Mouse (Mus musculus): Measurements from ENCODE around the gene Gpr132.

The Gpr132 gene

DNA sequence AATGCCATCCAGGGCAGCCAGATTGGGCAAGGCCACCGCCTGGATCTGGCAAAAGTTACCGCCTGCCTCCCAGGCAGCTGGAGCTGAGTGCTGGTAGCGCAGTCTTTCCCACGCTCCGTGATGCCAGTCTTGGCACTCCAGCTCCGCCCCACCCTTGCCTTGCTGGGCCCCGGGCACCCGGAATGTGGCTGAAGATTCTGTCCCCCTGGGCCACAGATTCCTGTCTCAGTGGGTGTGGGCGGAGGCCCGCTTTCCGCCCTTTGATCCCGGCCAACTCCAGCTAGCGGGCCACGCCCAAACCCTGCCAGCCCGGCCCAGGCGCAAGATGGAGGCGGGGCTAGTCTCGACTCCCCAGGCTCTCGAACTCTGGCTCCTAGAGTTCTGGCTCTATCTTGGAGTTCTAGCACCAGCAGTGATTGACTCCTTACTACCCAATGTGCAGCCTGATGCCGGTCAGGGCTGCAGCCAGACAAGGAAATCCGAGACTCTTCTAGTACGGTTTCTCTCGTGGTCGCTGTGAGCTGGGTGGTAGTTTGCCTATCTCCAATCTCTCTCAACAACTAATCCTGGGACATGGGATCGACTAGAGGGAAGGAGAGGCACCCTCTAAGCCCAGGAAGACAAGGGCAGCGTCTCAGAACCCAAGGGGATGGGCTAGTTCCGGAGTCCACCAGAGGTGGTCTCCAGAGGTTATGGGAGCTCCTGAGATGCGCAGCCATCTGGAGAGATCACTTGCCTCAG is 8.5 kb upstream of the Gpr132 start:
- DNase-seq: peak; percentile 83

DNA sequence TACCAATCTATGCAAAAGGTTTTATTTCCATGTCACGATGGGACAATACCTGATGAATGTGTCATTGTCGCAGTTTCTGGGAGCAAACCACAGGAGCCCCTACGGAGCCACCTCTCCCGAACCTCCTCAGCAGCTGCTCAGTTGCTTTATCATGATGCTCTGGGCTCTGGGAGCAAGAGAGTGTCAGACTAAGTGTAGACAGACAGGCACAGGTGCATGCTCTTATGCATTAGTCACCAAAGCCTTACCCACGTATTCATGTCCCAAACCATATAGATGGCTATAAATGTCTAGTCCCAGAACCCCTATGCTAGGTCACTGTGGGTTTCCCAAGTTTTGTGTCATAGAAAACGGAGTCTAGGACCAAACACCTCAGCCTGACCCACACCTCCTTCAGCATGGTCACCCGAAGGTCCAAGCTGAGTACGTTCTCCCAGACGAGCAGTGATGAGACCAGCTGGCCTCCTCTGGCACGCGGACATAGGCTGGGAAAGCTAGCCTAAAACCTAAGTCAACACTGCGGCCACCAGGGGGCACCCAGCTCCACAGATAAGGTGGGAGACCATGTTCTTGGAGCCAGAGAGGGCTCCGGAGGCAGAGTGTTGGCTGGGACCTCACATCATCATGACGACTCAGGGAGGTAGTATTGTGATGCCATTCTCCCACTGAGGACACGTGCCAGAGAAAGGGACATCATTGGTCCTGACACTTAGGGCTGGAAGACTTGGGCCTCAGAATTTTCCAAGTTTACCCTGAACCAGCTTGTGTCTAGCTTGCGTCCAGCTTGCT is 7.4 kb upstream of the Gpr132 start:
- peak; percentile 91 for DNase-seq

DNA sequence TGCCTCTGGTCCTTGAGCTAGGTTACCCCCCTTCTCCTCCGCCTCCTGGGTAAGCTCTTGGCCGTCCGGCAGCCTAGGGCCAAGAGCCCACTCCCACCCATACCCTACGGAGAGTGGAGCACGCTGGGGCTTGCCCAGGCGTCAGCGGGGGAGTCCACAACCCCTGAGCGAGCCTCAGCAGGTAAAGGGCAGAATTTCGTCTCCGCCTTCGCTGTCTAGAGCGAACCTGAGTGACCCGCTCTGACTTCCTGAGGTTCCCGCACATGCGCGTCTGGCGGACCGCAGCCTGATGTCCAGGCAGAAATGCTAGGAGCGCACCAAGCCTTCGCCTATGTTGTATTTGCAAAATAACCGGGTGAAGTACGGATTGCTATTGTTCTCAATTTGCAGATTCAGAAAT is 6.2 kb upstream of the Gpr132 start:
- DNase-seq: no peak

DNA sequence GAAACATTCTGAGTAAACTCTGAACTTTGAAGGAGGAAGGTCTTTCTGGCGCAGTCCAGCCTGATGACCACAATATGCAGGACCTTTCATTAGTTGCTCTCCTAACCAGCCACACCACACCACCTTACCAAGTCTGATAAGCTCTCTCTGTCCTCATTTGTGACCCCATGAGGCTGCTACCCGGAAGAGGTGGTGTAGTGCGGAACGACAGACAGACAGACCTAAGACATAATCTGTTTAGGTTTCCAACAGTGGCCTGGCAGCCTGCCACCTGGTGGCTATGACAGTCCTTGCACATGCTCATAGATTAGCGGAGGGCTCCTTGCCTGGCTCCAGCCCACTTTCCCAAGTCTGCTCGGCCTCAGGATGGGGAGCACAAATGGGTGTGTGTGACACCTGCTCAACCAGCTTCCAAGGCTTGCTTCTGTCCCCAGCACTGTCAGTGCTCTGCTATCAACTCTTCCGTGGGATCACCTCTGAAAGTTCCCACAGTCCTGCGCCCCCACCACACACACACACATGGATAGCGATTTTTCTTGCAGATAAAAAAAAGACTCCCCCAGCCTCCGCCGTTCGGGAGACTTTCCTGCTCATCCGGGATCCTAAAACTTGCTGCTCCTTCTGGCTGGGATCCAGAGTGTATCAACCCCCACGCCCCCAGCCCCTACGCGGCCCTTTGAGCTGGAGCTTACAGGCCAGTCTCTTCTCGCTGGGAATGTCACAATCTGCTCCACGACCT is 5.6 kb upstream of the Gpr132 start:
- DNase-seq: peak; percentile 77

DNA sequence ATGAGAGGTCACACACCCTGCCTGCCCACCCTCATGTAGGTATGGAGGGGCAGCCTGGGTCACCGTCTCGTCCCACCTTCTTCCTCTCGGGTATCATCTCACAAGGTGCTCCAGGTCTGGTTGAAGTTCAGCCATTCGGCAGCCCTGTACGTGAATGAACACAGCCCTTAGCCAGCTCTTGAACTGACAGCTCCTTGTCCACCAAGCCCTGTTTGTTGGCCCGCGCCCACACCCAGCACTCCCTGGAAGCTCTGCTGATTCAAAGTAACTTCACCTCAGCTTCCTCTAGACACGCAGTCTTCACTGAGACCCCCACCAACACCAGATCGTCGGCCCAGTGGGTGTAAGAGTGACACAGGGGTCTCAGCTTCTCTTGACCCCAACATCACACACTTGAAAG is 5.0 kb upstream of the Gpr132 start:
- DNase-seq: no peak

DNA sequence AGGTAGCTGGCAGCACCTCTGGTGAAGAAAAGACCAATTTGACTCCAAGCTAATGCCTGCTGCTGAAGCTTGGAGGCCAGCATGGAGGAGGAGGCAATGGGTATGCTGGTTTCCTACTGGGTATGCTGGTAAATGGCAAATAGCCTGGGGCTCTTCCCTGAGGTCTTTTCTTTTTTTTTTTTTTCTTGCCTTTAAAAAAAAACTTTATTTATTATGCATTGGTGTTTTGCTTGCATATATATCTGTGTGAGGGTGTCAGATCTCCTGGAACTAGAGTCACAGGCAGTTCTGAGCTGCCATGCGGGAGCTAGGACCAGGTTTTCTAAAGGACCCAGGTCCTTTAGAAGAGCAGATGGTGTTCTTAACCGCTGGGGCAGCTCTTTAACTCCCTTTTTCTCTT is 3.2 kb upstream of the Gpr132 start:
- no peak for DNase-seq

DNA sequence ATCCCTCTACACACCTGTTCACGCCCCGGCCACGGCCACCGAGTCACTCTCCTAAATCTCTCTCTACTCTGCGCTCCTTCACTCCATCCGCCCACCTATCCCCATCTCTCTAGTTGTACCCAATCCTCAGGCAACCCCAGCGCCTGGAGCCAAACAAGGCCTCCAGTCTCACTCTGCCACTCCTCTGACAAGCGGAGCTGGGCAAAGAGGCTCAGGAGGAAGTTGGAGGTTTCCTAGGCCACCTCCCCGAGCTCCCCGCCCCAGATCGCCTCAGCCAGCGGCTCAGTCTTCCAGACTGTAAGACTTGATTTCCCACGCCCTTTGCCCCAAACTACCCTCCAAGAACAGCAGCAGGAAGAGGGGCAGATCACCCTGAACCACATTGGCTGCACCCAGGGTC is 2.7 kb upstream of the Gpr132 start:
- DNase-seq: no peak

DNA sequence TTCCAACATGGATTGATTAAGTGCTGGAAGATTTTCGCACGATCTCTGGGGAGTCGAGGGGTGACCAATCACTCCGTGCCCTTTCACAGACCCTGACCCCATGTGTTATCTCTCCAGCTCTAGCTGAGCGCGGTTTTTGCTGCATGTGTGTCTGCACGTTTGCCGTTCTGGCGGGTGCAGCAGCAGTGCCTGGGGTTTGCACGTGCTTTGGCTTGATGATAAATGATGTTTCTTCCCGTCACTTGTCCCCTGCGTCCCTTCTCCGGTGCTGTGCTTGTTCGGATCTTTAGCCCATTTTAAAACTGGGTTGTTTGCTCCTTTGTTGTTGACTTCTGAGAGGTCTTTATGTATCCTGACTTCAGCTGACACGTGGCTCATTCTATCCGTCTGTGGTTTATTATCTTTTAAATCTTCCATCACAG is 1.8 kb upstream of the Gpr132 start:
- DNase-seq: no peak

DNA sequence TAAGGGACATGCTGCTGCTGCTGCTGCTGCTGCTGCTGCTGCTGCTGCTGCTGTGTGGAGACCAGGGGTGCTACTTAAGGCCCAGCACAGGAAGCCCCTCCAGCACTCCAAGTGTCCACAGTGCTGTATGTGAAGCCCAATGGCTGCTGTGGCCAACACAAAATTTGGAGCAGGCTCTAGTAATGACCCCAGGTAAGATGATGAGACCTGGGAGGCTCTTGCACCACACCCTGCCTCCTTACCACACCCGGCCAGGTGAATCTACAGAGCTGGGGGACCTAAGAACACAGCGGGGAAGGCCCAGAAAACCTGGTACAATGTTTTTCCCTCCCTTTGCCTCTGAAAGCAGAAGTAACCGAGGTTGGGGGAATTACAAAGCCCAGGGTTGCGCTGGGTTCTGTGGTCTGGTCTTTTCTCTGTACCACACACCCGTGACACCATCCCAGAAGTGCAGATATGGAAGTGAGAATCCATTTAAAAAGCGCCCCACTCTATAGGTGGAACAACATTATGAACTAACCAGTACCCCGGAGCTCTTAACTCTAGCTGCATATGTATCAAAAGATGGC is 838 bp downstream of the Gpr132 start:
- DNase-seq: no peak

DNA sequence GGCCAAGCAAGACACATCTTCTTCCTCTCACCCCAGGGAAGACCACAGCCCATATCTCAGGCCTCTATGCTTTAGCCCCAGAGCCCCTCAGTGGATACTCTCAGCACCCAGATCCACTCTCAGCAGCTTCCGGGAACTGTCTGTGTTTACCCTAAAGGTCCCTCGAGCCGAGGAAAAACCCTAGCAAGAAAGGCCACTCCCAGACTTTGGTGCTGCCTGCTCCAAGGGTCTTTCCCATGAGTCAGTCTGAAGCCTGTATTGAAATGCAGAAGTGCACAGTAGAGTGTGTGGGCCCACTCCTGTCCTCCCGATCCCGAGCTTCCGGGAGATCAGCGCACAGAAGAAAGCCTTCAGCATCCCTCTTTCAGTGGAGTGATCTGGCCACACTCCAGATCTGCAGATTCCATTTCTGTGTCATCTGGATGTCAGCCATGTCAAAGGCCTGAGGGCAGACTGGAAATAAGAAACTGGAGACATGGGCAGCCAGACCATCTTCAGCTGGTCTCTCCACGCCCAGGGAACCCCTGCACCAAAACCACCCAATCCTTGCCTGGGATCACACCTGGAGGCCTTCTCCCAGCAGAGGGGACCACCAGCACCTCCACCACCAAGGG is 1.5 kb downstream of the Gpr132 start:
- peak; percentile 52 for DNase-seq

DNA sequence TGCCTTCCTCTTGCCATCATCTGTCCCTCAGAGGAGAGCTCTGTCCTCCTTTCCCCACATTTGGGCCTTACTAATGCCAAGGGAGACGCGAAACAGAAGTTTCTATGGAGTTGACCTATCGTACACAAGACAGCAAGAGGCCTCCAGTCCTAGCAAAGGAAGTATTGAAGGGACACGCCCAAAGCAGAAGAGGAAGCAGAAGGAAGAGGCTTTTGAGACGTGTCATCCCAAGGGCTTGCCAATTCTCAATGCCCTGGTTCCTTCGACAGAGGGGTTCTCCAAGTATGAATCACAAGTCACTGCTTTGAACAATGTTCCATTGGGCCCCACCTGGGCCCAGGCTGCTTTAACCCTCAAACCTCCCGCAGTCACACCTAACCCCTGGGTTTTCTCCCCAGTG is 3.2 kb downstream of the Gpr132 start:
- no peak for DNase-seq

DNA sequence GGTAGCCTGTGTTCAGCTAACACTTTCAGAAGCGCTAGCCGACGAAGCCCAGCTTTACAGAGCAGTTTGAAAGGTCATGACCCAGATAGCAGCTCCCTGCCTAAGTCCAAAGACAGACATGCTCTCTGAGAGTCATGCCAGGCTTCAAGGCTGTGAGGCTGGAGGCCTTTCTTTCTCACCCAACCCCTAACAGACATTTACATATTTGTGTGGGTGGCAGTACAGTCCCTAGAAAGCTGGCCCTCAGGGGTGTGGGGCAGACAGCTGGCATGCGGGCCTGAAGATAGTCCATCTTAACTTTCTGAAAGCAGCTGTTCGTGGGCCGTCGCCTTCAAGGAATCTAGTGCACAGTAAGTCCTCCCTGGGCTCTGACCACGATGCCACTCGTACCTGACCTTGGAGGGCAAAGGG is 6.1 kb downstream of the Gpr132 start:
- DNase-seq: no peak

DNA sequence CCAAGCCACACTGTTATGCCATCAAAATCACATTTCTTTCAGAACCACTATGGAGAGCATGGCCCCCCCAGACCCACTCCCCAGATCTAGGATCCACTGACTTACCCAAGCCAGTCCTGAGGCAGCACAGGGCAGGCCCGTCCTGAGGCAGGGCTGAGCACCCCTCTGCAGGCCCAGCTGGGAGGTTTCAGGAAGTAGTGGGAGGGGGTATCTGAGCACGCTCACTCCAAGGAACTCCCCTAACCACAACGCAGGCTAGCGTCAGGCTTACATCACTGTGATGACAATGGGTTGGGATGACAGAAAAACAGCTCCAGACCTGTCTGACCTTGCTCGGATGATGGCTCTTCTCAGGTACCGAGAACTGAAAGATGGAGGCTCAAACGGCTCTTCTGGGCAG is 7.3 kb downstream of the Gpr132 start:
- DNase-seq: no peak

DNA sequence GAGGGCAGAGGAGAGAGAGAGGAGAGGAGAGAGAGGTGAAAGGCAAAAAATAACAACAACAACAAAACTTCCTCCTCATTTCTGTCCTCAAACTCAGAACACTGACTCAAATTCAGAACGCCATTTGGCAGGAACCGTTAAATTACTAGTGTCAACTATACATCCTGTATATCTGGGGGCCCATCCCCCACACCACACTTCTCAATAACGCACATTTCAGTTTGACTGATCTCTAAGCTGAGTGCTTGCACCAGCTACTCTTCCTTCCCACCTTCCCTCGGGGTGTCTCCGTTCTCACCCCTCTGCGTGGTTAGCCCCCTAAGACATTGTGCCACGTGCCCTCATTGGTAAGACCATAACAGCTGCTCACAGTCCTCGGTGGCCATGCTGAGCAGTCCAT is 8.1 kb downstream of the Gpr132 start:
- DNase-seq: no peak

DNA sequence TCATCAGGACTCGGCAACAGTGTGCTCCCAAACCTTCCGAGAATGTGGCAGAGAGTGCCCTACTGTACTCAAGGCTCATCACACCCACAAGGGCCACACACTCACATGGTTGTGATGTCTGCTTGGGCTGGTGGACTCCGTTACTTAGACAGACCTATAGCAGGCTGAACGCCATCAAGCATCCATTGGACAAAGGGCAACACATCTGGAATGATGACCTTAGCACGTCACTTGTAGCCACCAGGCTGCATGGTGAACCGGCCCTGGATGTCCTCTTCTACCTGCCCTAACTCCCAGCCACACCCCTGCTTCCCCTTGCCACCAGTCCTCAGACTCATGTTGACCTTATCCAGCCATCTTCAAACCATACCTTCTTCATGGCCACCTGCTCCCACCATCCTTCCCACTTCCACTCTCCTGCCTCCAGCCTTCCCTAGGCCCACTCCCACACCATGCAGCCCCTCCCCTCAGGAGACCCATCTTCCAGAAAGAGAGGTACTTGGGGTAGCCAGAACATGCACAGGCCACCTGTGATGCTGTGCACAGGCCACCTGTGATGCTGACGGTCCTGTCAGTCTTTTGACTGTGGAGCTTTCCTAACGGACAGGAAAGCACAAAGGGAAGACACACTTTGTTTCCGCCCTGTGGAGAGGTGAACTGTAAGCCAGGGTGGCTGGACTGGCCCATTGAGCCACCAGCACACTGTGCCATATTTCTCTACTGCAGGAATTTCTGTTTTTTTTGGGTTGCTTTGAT is 9.3 kb downstream of the Gpr132 start:
- no peak for DNase-seq

DNA sequence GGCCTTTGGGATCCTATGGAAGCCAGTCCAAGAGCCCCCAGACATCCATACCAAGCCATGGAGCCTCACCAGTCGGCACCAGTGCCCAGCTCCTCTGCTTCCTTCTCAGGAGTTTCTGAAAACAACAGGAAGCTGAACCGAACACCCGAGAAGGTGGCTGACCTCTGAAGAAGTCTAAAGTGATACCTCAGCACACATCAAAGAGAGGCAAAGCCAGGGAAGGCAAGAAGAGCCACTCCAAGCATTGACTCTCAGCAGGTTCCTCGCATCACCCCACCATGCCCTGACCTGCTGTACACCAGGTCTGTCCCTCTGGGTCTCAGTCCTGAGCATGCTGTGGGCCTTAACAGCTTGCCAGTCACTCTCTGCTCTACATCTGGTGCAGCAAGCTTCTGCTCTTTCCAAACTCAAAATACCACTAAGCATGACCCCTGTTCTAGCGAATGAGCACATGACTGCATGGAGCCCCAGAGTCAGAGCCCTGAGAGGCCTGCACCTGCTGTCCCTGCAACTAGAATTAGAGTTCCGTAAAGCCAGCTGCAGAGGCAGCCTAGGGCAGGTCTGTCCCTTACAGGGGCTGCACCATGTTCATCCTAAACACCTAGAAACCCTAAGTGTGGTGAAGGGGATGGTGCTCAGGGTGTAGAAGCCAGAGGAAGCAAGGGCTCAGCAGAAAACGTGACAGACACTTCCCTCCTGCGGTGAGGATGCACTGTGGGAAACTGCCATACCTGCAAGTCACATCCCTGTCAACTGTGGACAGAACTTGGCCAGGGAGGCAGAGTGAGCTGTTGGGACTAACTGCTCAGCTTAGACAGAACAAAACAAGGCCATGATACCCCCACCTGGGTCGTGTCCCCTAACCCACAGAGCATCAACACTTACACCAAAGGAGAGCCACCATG is 10.8 kb downstream of the Gpr132 start:
- no peak for DNase-seq

DNA sequence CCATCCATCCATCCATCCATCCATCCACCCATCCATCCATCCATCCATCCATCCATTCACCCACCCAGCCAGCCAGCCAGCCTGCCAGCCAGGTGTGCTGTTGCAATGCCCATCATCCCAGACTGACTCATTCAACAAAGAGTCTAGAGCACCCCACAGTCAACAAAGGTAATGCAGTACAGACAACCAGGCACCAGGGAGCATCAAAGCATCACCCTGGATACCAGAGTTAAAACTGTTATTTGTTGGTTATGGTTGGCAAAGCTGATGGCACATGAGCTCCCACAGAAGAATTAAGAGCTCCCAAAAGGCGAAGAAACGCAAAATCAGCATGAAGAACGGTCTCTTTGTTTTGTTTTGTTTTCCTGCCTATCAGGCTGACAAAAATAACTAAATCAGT is 11.7 kb downstream of the Gpr132 start:
- DNase-seq: no peak

DNA sequence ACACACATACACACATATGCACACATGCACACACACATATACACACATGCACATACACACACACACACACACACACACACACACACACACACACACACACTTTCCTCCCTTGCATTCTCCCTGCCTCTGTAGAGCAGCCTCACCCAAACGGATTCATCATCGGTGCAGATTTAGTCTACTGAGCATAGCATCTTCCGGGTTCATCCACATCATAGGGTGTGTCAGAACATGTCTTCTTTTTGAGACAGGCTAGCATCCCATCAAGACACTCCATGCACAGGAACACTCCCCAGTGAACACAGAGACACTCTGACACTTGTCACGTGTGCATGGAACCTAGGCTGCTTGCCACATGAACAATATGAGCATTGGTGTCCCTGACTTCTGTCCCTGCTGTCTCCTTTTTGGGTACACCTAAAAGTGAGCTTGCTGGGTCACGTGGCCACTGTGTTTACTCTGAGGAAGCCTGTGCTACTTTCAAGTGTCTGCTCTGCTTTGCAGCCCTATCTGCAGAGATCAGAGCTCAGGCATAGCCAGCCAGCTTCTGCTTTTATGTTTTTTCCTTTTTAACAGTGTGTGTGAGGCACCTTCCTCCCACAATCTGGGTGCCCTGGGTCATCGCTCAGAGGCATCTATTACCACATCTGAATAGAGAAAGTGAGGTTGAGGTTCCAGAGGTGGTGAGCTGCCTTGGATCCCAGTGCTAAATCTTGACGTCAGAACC is 13.3 kb downstream of the Gpr132 start:
- no peak for DNase-seq

DNA sequence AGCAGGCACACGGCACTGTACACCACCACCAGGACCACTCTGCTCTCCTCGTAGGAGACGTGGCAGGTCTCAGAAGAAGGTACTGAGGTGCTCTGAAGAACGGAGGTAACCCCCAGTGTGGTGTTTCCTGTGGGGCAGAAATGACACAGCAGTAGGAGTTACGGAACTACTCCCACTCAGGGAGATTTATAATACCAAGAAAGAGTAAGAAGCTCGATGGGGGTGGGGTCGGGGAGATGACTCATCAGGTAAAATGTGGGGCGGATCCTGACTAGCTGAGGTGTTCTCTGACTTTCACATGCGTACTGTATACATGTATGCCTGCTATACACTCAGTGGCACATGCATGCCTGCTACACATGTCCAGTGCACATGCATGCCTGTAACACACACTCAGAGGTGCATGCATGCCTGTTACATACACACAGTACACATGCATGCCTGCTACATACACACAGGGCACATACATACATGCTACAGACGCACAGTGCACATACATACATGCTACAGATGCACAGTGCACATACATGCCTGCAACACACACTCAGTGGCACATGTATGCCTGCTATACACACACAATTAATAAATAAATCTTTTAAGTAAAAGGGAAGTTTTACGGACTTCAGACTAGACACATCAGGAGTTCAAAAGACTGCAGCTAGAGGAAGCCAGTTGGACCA is 14.8 kb downstream of the Gpr132 start:
- no peak for DNase-seq

DNA sequence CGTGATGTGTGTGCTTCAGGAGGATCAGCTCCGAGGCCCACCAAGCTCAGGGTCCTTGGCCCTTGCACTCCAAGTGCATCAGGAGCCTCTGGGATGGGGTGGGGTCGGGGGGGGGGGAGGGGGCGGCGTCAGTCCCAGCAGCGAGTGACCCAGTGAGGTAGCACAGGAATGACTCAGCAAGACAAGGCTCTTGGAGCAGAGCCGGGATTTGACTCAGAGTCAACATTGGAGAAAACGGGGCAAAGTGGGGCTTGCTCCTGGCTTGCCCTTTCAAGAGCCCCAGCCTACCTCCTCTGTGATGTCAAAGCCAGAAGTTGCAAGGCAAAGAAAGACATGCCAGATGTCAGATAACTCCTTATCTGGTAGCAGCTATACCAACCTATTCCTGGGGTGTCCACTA is 16.9 kb downstream of the Gpr132 start:
- no peak for DNase-seq

All from kidney, postnatal 14 days (tissue).